Mouse (Mus musculus) limb, embryonic 15.5 days (tissue): Measurements from ENCODE around the gene Hyal1. TPM values are rescaled to one million over a fixed set of nuclear protein-coding genes. Genes with fewer than 3 reads are reported as not detected.

Experiments used
- ATAC-seq: fragments of 200-750 bp; cut with Nextera tagmentation; 2 replicates; pipeline ENCODE4 v1.8.0; 2017; ENCODE audit warnings: low read depth, moderate TSS enrichment; ENCODE audit not compliant: insufficient number of reproducible peaks, low FRiP score, low TSS enrichment
- H3K27ac ChIP-seq: fragments of 300-500 bp; sonication (generic); 2 replicates; pipeline ENCODE4 v1.5.1; 2015; ENCODE audit warnings: moderate library complexity, mild to moderate bottlenecking, inconsistent platforms
- H3K27me3 ChIP-seq: fragments of 300-500 bp; sonication (generic); 2 replicates; pipeline ENCODE4 v1.6.1; 2015; ENCODE audit warnings: inconsistent platforms
- H3K36me3 ChIP-seq: fragments of 300-500 bp; sonication (generic); 2 replicates; pipeline ENCODE4 v1.6.1; 2015; ENCODE audit warnings: inconsistent platforms
- H3K4me1 ChIP-seq: fragments of 300-500 bp; sonication (generic); 2 replicates; pipeline ENCODE4 v1.6.1; 2015; ENCODE audit warnings: inconsistent platforms
- H3K4me2 ChIP-seq: fragments of 300-500 bp; sonication (generic); 2 replicates; pipeline ENCODE4 v1.6.1; 2015; ENCODE audit warnings: mild to moderate bottlenecking, inconsistent platforms
- H3K4me3 ChIP-seq: fragments of 300-500 bp; sonication (generic); 2 replicates; pipeline ENCODE4 v1.5.1; 2015; ENCODE audit warnings: mild to moderate bottlenecking, inconsistent platforms
- H3K9ac ChIP-seq: fragments of 300-500 bp; sonication (generic); 2 replicates; pipeline ENCODE4 v1.6.1; 2015; ENCODE audit warnings: inconsistent platforms
- H3K9me3 ChIP-seq: fragments of 300-500 bp; sonication (generic); 2 replicates; pipeline ENCODE4 v1.6.1; 2016; ENCODE audit warnings: inconsistent platforms
- WGBS: fragments of 180-500 bp; shearing (Covaris S2); methylation state at CpG from one replicate; pipeline ENCODE4 v1.1.7; 2015; 5-methylcytosine and 5-hydroxymethylcytosine counted together
- polyA plus RNA-seq: library from polyadenylated mRNA; unstranded; fragments of >200 nt; fragmentation: Nextera tagmentation; extraction: Ambion mirVana; gene quantifications from 2 replicates; pipeline ENCODE4 v1.2.1, GENCODE M21; 2015

Hyal1 gene
- polyA plus RNA-seq, 1 experiment from 2014 or later = 12.8 TPM

GRCm38 (mm10) chr9:107579023-107579900 is 2.5 kb downstream of the Hyal1 start:
- Histone ChIP-seq H3K4me3 (no peak overlapping the region), H3K27me3 (no peaks in the 10 kb centered on the region), H3K4me1 (peaks cover 55% of the 10 kb centered on the region), H3K4me2 (peak overlapping the region; percentile 70; the same call in 1 of the 2 replicates), H3K36me3 (peaks cover 19% of the 10 kb centered on the region), H3K9me3 (no peaks in the 10 kb centered on the region), H3K27ac (peak overlapping the region; percentile 96), H3K9ac (no peak overlapping the region)
- WGBS = 91% methylated on average over 14 of the region's 14 CpGs
- ATAC-seq = no peak

- H3K4me1 ChIP-seq = peaks cover 53% of the 10 kb centered on the region
Observed at GRCm38 (mm10) chr9:107580501-107581317, 4.0 kb downstream of the Hyal1 start, which contains the start of gene Hyal3. Hyal3 (plus strand) TSS chr9:107580818.

GRCm38 (mm10) chr9:107581584-107581983 is 4.9 kb downstream of the Hyal1 start:
- Histone ChIP-seq H3K4me3 (peak overlapping the region; percentile 60), H3K9ac (peak overlapping the region; percentile 47; the same call in 1 of the 2 replicates), H3K27ac (peak overlapping the region; percentile 96), H3K27me3 (no peaks in the 10 kb centered on the region), H3K36me3 (peaks cover 13% of the 10 kb centered on the region), H3K9me3 (no peaks in the 10 kb centered on the region), H3K4me1 (peaks cover 45% of the 10 kb centered on the region), H3K4me2 (peak overlapping the region; percentile 70)
- ATAC-seq = no peak
- 64% methylated on average over 4 of the region's 4 CpGs for WGBS

More at GRCm38 (mm10) chr9:107580501-107581317, 4.0 kb downstream of the Hyal1 start, which contains the start of gene Hyal3:
- H3K27me3 ChIP-seq = no peaks in the 10 kb centered on the region
- peak within 1 kb of the TSS; percentile 60 for H3K4me3 ChIP-seq
- WGBS = under 1% methylated on average over 32 of the region's 32 CpGs
- peak; percentile 73 for ATAC-seq
- peak within 1 kb of the TSS; percentile 47 for H3K9ac ChIP-seq
- peak within 1 kb of the TSS; percentile 70 for H3K4me2 ChIP-seq
- peaks cover 13% of the 10 kb centered on the region for H3K36me3 ChIP-seq
- peak within 1 kb of the TSS; percentile 96 for H3K27ac ChIP-seq
- no peaks in the 10 kb centered on the region for H3K9me3 ChIP-seq

GRCm38 (mm10) chr9:107582509-107583062 is 5.9 kb downstream of the Hyal1 start:
- Histone ChIP-seq H3K9me3 (no peaks in the 10 kb centered on the region), H3K27me3 (no peaks in the 10 kb centered on the region), H3K27ac (no peak overlapping the region), H3K4me2 (no peak overlapping the region), H3K4me1 (peaks cover 38% of the 10 kb centered on the region), H3K9ac (no peak overlapping the region), H3K36me3 (peaks cover 13% of the 10 kb centered on the region), H3K4me3 (no peak overlapping the region)
- ATAC-seq = no peak
- WGBS = 89% methylated on average over 7 of the region's 7 CpGs

- Histone ChIP-seq H3K27ac (no peak overlapping the region), H3K36me3 (peaks cover 13% of the 10 kb centered on the region), H3K9me3 (no peaks in the 10 kb centered on the region), H3K4me1 (peaks cover 38% of the 10 kb centered on the region), H3K4me2 (no peak overlapping the region), H3K9ac (no peak overlapping the region), H3K27me3 (no peaks in the 10 kb centered on the region), H3K4me3 (no peak overlapping the region)
- no peak for ATAC-seq
- 93% methylated on average over 14 of the region's 14 CpGs for WGBS
Observed at GRCm38 (mm10) chr9:107583174-107583573, 6.4 kb downstream of the Hyal1 start.

- WGBS = 90% methylated on average over 5 of the region's 5 CpGs
- no peak overlapping the region for H3K4me3 ChIP-seq
- no peak for ATAC-seq
Observed at GRCm38 (mm10) chr9:107586504-107586903, 9.8 kb downstream of the Hyal1 start.

GRCm38 (mm10) chr9:107586974-107587832 is 10.5 kb downstream of the Hyal1 start, which contains the start of gene Ifrd2:
Ifrd2 (plus strand) TSS chr9:107587642.
- Histone ChIP-seq H3K4me2 (peak within 1 kb of the TSS; percentile 82), H3K4me1 (peaks cover 20% of the 10 kb centered on the region), H3K27ac (peak within 1 kb of the TSS; percentile 57), H3K9me3 (no peaks in the 10 kb centered on the region), H3K4me3 (peak within 1 kb of the TSS; percentile 89), H3K36me3 (peaks cover 39% of the 10 kb centered on the region), H3K27me3 (no peaks in the 10 kb centered on the region), H3K9ac (peak within 1 kb of the TSS; percentile 57)
- peak; percentile 97 for ATAC-seq
- 13% methylated on average over 46 of the region's 46 CpGs for WGBS

More at GRCm38 (mm10) chr9:107586504-107586903, 9.8 kb downstream of the Hyal1 start:
- Histone ChIP-seq H3K4me1 (peaks cover 27% of the 10 kb centered on the region), H3K9me3 (no peaks in the 10 kb centered on the region), H3K36me3 (peaks cover 32% of the 10 kb centered on the region), H3K4me2 (no peak overlapping the region), H3K9ac (no peak overlapping the region), H3K27ac (no peak overlapping the region), H3K27me3 (no peaks in the 10 kb centered on the region)

- no peak for ATAC-seq
- H3K9me3 ChIP-seq = no peaks in the 10 kb centered on the region
- H3K4me2 ChIP-seq = peak overlapping the region; percentile 82
- H3K4me1 ChIP-seq = peaks cover 17% of the 10 kb centered on the region
- H3K4me3 ChIP-seq = peak overlapping the region; percentile 89
- peak overlapping the region; percentile 57 for H3K27ac ChIP-seq
- no peaks in the 10 kb centered on the region for H3K27me3 ChIP-seq
- H3K36me3 ChIP-seq = peaks cover 42% of the 10 kb centered on the region
- peak overlapping the region; percentile 57 for H3K9ac ChIP-seq
- 2% methylated on average over 33 of the region's 33 CpGs for WGBS
Observed at GRCm38 (mm10) chr9:107587833-107588639, 11.3 kb downstream of the Hyal1 start.

GRCm38 (mm10) chr9:107590058-107590772 is 13.5 kb downstream of the Hyal1 start:
- H3K27ac ChIP-seq = no peak overlapping the region

GRCm38 (mm10) chr9:107590773-107591060 is 14.0 kb downstream of the Hyal1 start:
- H3K9me3 ChIP-seq = no peaks in the 10 kb centered on the region
- no peak for ATAC-seq
- H3K9ac ChIP-seq = no peak overlapping the region
- no peak overlapping the region for H3K4me3 ChIP-seq
- H3K4me1 ChIP-seq = peaks cover 17% of the 10 kb centered on the region
- H3K27ac ChIP-seq = no peak overlapping the region
- peaks cover 58% of the 10 kb centered on the region for H3K36me3 ChIP-seq
- 91% methylated on average over 6 of the region's 6 CpGs for WGBS
- H3K4me2 ChIP-seq = no peak overlapping the region
- no peaks in the 10 kb centered on the region for H3K27me3 ChIP-seq

More at GRCm38 (mm10) chr9:107590058-107590772, 13.5 kb downstream of the Hyal1 start:
- no peak overlapping the region for H3K9ac ChIP-seq
- peaks cover 17% of the 10 kb centered on the region for H3K4me1 ChIP-seq
- no peaks in the 10 kb centered on the region for H3K27me3 ChIP-seq
- WGBS = 87% methylated on average over 25 of the region's 25 CpGs
- no peak for ATAC-seq
- no peak overlapping the region for H3K4me3 ChIP-seq
- H3K9me3 ChIP-seq = no peaks in the 10 kb centered on the region
- peaks cover 57% of the 10 kb centered on the region for H3K36me3 ChIP-seq
- no peak overlapping the region for H3K4me2 ChIP-seq
